Mouse (Mus musculus): ENCODE data around the gene Ywhab. TPM values are rescaled to one million over a fixed set of nuclear protein-coding genes. Genes with fewer than 3 reads are reported as not detected.

Gene Ywhab
- polyA plus RNA-seq, 1 experiment from 2014 or later = 298 TPM

- no peak for ATAC-seq
- no peaks in the 10 kb centered on the region for H3K9me3 ChIP-seq
- H3K36me3 ChIP-seq = peaks cover 35% of the 10 kb centered on the region
- no peak overlapping the region for H3K9ac ChIP-seq
- H3K4me3 ChIP-seq (replicated peaks) = no peak overlapping the region
- no peaks in the 10 kb centered on the region for H3K4me1 ChIP-seq (replicated peaks)
- no peaks in the 10 kb centered on the region for H3K27me3 ChIP-seq (replicated peaks)
- H3K4me2 ChIP-seq (replicated peaks) = no peak overlapping the region
- H3K27ac ChIP-seq = no peak overlapping the region
- 91% methylated on average over 8 of the region's 8 CpGs for WGBS
These were observed 59.9 kb downstream of the Ywhab start for GRCm38 (mm10) chr2:164054671-164055070.

- Histone ChIP-seq H3K9ac (no peak overlapping the region), H3K4me1 (replicated peaks) (no peaks in the 10 kb centered on the region), H3K27ac (no peak overlapping the region), H3K27me3 (replicated peaks) (no peaks in the 10 kb centered on the region), H3K36me3 (peaks cover 57% of the 10 kb centered on the region), H3K4me3 (replicated peaks) (no peak overlapping the region), H3K4me2 (replicated peaks) (no peak overlapping the region), H3K9me3 (no peaks in the 10 kb centered on the region)
- ATAC-seq = no peak
- 84% methylated on average over 8 of the region's 8 CpGs for WGBS
These were observed 65.0 kb downstream of the Ywhab start for GRCm38 (mm10) chr2:164059634-164060235.

Other genes with a start within 250 kb of the Ywhab start
- 6.6 and 7.1 TPM in 2 replicates for gene Ada, start 244.7 kb upstream of the Ywhab start, polyA plus RNA-seq (2015; fragmentation: Nextera tagmentation; extraction: Ambion mirVana)
- gene Ccn5, start 174.1 kb upstream of the Ywhab start, polyA plus RNA-seq (2015; fragmentation: Nextera tagmentation; extraction: Ambion mirVana) = 0.15 and 0.24 TPM in 2 replicates
- not detected in 2 replicates for gene Kcnk15, start 141.3 kb upstream of the Ywhab start, polyA plus RNA-seq (2015; fragmentation: Nextera tagmentation; extraction: Ambion mirVana)
- 0.90 and 1.3 TPM in 2 replicates for gene Rims4, start 76.3 kb upstream of the Ywhab start, polyA plus RNA-seq (2015; fragmentation: Nextera tagmentation; extraction: Ambion mirVana)
- gene Pabpc1l, start 30.5 kb downstream of the Ywhab start, polyA plus RNA-seq (2015; fragmentation: Nextera tagmentation; extraction: Ambion mirVana) = 0.82 and 1.3 TPM in 2 replicates
- 18.0 and 19.9 TPM in 2 replicates for gene Stk4, start 75.4 kb downstream of the Ywhab start, polyA plus RNA-seq (2015; fragmentation: Nextera tagmentation; extraction: Ambion mirVana)
- 52.8 and 55.4 TPM in 2 replicates for gene Tomm34, start 76.2 kb downstream of the Ywhab start, polyA plus RNA-seq (2015; fragmentation: Nextera tagmentation; extraction: Ambion mirVana)
- 0.15 and 0.29 TPM in 2 replicates for gene Kcns1, start 176.2 kb downstream of the Ywhab start, polyA plus RNA-seq (2015; fragmentation: Nextera tagmentation; extraction: Ambion mirVana)
- not detected in 2 replicates for gene Wfdc5, start 187.8 kb downstream of the Ywhab start, polyA plus RNA-seq (2015; fragmentation: Nextera tagmentation; extraction: Ambion mirVana)
- not detected in 2 replicates for gene Wfdc12, start 195.6 kb downstream of the Ywhab start, polyA plus RNA-seq (2015; fragmentation: Nextera tagmentation; extraction: Ambion mirVana)
- not detected in 2 replicates for gene Wfdc15a, start 205.2 kb downstream of the Ywhab start, polyA plus RNA-seq (2015; fragmentation: Nextera tagmentation; extraction: Ambion mirVana)
- 27.0 and 32.1 TPM in 2 replicates for gene Wfdc15b, start 226.7 kb downstream of the Ywhab start, polyA plus RNA-seq (2015; fragmentation: Nextera tagmentation; extraction: Ambion mirVana)
- not detected in 2 replicates for gene Svs2, start 243.5 kb downstream of the Ywhab start, polyA plus RNA-seq (2015; fragmentation: Nextera tagmentation; extraction: Ambion mirVana)

Data from intestine, embryonic 15.5 days (tissue).